Mouse (Mus musculus): ENCODE data around the gene Gm20388. TPM values are rescaled to one million over a fixed set of nuclear protein-coding genes. Genes with fewer than 3 reads are reported as not detected.
A peak's percentile ranks its signal among the peaks of the same experiment; 100 is the strongest.

Gene Gm20388
- polyA plus RNA-seq, 2 experiments: 8.5 TPM; not detected in 1

DNA sequence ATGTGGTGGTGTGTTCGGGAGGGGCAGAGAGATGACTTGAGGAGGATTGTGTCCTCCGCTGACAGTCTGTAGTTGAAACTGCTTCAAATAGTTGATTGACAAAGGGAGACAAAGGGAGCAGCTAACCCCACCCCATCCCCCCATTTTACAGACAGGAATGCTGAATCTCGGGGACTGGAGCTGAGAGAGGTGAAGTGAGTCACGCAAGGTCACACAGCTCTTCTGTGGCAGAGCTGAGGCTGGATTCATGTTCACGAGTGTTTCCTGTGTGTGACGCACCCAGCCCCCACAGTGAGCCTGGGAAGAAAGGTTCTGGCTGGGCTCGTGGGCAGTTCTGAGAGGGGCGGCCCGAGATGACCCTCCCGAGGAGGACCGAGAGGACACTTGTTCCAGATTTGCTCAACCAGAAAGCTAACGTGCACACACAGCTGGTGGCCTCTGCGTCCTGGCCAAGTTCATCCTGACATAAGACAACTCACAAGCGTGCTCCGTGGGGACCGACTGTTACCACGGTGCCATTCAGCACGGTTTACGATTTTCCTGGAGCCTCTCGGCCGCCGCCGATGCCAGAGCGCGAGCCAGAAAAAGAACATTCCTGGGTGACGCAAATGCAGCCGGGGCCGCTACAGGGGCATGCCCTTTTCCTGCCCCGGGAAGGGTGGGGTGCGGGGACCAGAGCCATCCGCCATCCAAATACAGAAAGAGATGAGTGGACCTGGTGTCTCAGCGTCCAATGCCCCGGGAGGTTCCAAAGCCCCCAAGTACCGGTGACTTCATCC lies 1061.2 kb downstream of the Gm20388 start:
- no peaks in the 10 kb centered on the region for H3K9me3 ChIP-seq (ENCODE audit: control insufficient read depth, low read length)
- 0 out of 2 replicates have a peak overlapping the region, but pooled peaks have one; percentile 4 for H3K4me2 ChIP-seq (ENCODE audit: low read depth)
- H3K4me1 ChIP-seq (replicated peaks; ENCODE audit: control insufficient read depth in 2 of 2, insufficient read depth in 2 of 2, low read length in 1 of 2): no peaks in the 10 kb centered on the region
- H3K9ac ChIP-seq (replicated peaks): no peak overlapping the region
- H3K4me3 ChIP-seq (ENCODE audit: insufficient read depth in 1 of 2, low read depth in 2 of 2, low read length in 2 of 2): no peak overlapping the region
- ATAC-seq (ENCODE audit: insufficient read depth) (no peak), DNase-seq (ENCODE audit: low read depth in 3 of 3, low spot score in 3 of 3) (no peak)
- H3K36me3 ChIP-seq (replicated peaks; ENCODE audit: control insufficient read depth, insufficient read depth, low read depth): no peaks in the 10 kb centered on the region
- TF ChIP-seq EP300 (IDR thresholded peaks at IDR 0.05; ENCODE audit: low read depth) (no peak), CTCF (IDR thresholded peaks at IDR 0.05; ENCODE audit: low read depth) (no peak)
- no peak overlapping the region for H3K27ac ChIP-seq
- 18% methylated on average over 34 of the region's 34 CpGs for WGBS (ENCODE audit: insufficient replicate concordance)
- H3K27me3 ChIP-seq (ENCODE audit: control insufficient read depth, insufficient read depth, low read length): peaks cover 7% of the 10 kb centered on the region

DNA sequence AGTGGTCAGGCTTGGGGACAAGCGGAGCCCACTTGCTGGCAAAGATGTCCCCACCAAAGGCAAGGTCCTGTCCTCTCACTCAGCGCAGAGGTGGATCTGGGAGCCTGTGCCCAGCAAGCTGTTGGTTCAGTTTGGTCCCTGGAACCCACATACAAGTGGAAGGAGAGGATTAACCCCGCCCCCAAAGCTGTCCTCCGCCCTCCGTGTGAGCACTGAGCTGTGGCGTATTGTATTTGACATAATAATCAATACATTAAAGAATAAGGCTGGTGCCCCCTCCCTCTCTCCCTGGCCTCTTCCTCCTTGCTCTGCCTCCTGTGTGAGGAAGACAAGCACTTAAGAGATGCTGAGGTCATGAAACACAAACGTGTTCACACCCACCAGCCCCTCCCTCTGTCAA lies 1062.4 kb downstream of the Gm20388 start:
- WGBS (ENCODE audit: insufficient replicate concordance): 15% methylated on average over 7 of the region's 7 CpGs
- H3K36me3 ChIP-seq (replicated peaks; ENCODE audit: control insufficient read depth, insufficient read depth, low read depth): no peaks in the 10 kb centered on the region
- H3K9ac ChIP-seq (replicated peaks): no peak overlapping the region
- H3K4me1 ChIP-seq (replicated peaks; ENCODE audit: control insufficient read depth in 2 of 2, insufficient read depth in 2 of 2, low read length in 1 of 2): no peaks in the 10 kb centered on the region
- DNase-seq (ENCODE audit: low read depth in 3 of 3, low spot score in 3 of 3): no peak
- TF ChIP-seq CTCF (IDR thresholded peaks at IDR 0.05; ENCODE audit: low read depth): no peak
- no peak for TF ChIP-seq EP300 (IDR thresholded peaks at IDR 0.05; ENCODE audit: low read depth)
- no peak overlapping the region for H3K4me2 ChIP-seq (ENCODE audit: low read depth)
- H3K4me3 ChIP-seq (ENCODE audit: insufficient read depth in 1 of 2, low read depth in 2 of 2, low read length in 2 of 2): no peak overlapping the region
- no peak for ATAC-seq (ENCODE audit: insufficient read depth)
- H3K27ac ChIP-seq: no peak overlapping the region
- peaks cover 7% of the 10 kb centered on the region for H3K27me3 ChIP-seq (ENCODE audit: control insufficient read depth, insufficient read depth, low read length)
- no peaks in the 10 kb centered on the region for H3K9me3 ChIP-seq (ENCODE audit: control insufficient read depth, low read length)

DNA sequence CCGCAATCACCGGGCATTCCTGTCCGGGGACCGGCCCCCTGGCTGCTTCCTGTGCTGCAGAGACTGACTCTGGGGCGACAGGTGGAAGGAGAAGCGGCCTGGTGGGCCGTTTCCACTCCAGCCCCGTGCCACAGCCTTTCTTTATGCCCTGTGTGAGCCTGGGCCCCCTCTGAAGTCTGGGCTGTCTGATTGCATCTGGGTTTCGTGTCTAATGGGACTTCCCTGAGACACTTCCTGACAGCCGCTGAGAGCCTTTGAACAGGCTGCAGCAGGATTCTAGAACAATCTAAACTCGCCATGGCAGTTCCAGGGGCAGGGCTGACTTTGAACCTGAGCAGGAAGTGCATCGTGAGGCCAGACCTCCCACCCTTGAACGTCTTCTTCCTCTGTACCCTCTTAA lies 1066.5 kb downstream of the Gm20388 start:
- Histone ChIP-seq H3K36me3 (replicated peaks; ENCODE audit: control insufficient read depth, insufficient read depth, low read depth) (no peaks in the 10 kb centered on the region), H3K4me3 (ENCODE audit: insufficient read depth in 1 of 2, low read depth in 2 of 2, low read length in 2 of 2) (no peak overlapping the region), H3K4me1 (replicated peaks; ENCODE audit: control insufficient read depth in 2 of 2, insufficient read depth in 2 of 2, low read length in 1 of 2) (no peaks in the 10 kb centered on the region), H3K27me3 (ENCODE audit: control insufficient read depth, insufficient read depth, low read length) (peaks cover 1% of the 10 kb centered on the region), H3K9ac (replicated peaks) (no peak overlapping the region), H3K4me2 (ENCODE audit: low read depth) (no peak overlapping the region), H3K9me3 (ENCODE audit: control insufficient read depth, low read length) (no peaks in the 10 kb centered on the region), H3K27ac (no peak overlapping the region)
- WGBS (ENCODE audit: insufficient replicate concordance): 13% methylated on average over 13 of the region's 13 CpGs
- ATAC-seq (ENCODE audit: insufficient read depth): no peak
- no peak for TF ChIP-seq EP300 (IDR thresholded peaks at IDR 0.05; ENCODE audit: low read depth)
- TF ChIP-seq CTCF (IDR thresholded peaks at IDR 0.05; ENCODE audit: low read depth): no peak
- DNase-seq (ENCODE audit: low read depth in 3 of 3, low spot score in 3 of 3): no peak

DNA sequence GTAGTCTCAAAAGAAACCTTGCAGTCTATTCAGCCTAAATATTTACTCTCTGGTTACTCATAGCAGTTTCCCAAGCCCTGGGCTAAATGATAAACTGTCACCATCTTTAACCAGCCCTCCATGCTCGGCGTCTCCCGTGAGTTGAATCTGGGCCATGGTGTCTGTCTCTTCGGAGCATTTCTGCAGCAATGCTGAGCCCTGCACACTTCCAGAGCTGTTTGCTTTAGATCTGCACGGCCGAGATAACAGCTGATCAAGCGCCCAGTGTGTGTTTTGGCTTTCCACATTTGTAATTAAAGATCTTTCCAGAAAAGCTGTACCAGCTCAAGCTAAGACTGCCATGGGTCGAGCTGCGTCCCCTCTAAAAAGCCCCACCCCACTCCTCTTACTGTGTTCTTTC lies 1068.6 kb downstream of the Gm20388 start:
- Histone ChIP-seq H3K27ac (no peak overlapping the region), H3K9ac (replicated peaks) (no peak overlapping the region), H3K27me3 (ENCODE audit: control insufficient read depth, insufficient read depth, low read length) (no peaks in the 10 kb centered on the region), H3K36me3 (replicated peaks; ENCODE audit: control insufficient read depth, insufficient read depth, low read depth) (no peaks in the 10 kb centered on the region), H3K9me3 (ENCODE audit: control insufficient read depth, low read length) (no peaks in the 10 kb centered on the region), H3K4me1 (replicated peaks; ENCODE audit: control insufficient read depth in 2 of 2, insufficient read depth in 2 of 2, low read length in 1 of 2) (no peaks in the 10 kb centered on the region), H3K4me2 (ENCODE audit: low read depth) (no peak overlapping the region), H3K4me3 (ENCODE audit: insufficient read depth in 1 of 2, low read depth in 2 of 2, low read length in 2 of 2) (no peak overlapping the region)
- TF ChIP-seq CTCF (IDR thresholded peaks at IDR 0.05; ENCODE audit: low read depth): no peak
- TF ChIP-seq EP300 (IDR thresholded peaks at IDR 0.05; ENCODE audit: low read depth): no peak
- WGBS (ENCODE audit: insufficient replicate concordance): 33% methylated on average over 9 of the region's 9 CpGs
- DNase-seq (ENCODE audit: low read depth in 3 of 3, low spot score in 3 of 3) (no peak), ATAC-seq (ENCODE audit: insufficient read depth) (no peak)

DNA sequence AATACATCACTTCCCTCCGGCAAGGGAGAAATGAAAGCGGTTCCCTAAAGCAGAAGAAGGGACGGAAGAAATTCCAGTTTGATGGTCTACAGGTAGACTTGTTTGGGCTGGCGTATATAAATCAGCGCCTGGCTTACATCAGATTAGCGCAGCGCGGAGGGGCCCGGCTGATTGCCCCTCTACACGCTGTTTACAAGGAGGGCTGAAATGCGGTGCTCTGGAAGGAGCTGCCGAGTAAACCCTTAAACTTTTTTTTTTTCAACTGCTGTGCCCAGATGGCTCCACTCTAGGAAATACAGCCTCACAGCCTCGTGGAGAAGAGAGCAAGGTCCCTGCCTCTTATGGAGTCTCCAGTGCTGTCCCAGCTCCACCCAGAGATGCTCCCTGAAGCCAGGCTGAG lies 1070.3 kb downstream of the Gm20388 start:
- H3K27ac ChIP-seq: no peak overlapping the region
- no peak overlapping the region for H3K9ac ChIP-seq (replicated peaks)
- H3K4me1 ChIP-seq (replicated peaks; ENCODE audit: control insufficient read depth in 2 of 2, insufficient read depth in 2 of 2, low read length in 1 of 2): no peaks in the 10 kb centered on the region
- H3K4me3 ChIP-seq (ENCODE audit: insufficient read depth in 1 of 2, low read depth in 2 of 2, low read length in 2 of 2): no peak overlapping the region
- H3K27me3 ChIP-seq (ENCODE audit: control insufficient read depth, insufficient read depth, low read length): no peaks in the 10 kb centered on the region
- TF ChIP-seq CTCF (IDR thresholded peaks at IDR 0.05; ENCODE audit: low read depth) (no peak), EP300 (IDR thresholded peaks at IDR 0.05; ENCODE audit: low read depth) (no peak)
- no peaks in the 10 kb centered on the region for H3K9me3 ChIP-seq (ENCODE audit: control insufficient read depth, low read length)
- ATAC-seq (ENCODE audit: insufficient read depth) (no peak), DNase-seq (ENCODE audit: low read depth in 3 of 3, low spot score in 3 of 3) (no peak)
- H3K36me3 ChIP-seq (replicated peaks; ENCODE audit: control insufficient read depth, insufficient read depth, low read depth): no peaks in the 10 kb centered on the region
- H3K4me2 ChIP-seq (ENCODE audit: low read depth): no peak overlapping the region
- 35% methylated on average over 13 of the region's 13 CpGs for WGBS (ENCODE audit: insufficient replicate concordance)

Data from liver, embryonic 14.5 days (tissue).